Mouse (Mus musculus) lung, adult 2 months (tissue): ENCODE results near the gene Zranb1.

ENCODE experiments used
- CTCF ChIP-seq: fragments of 200-500 bp; IDR thresholded peaks from 2 replicates; pipeline ENCODE4 v1.5.1; 2011; ENCODE audit warnings: mild to moderate bottlenecking, low read length, control low read depth; ENCODE audit not compliant: insufficient read depth
- POLR2A ChIP-seq: fragments of 200-500 bp; IDR thresholded peaks from 2 replicates; pipeline ENCODE4 v1.6.1; 2011; ENCODE audit warnings: low read depth, mild to moderate bottlenecking, control low read depth, low read length, borderline replicate concordance; ENCODE audit errors: extremely low read depth

- TF ChIP-seq CTCF (no peak), POLR2A (no peak)
Observed at GRCm38 (mm10) chr7:132903796-132904195, 27.1 kb upstream of the Zranb1 start.
